Mouse (Mus musculus): ENCODE results near the gene Usp40.

DNA sequence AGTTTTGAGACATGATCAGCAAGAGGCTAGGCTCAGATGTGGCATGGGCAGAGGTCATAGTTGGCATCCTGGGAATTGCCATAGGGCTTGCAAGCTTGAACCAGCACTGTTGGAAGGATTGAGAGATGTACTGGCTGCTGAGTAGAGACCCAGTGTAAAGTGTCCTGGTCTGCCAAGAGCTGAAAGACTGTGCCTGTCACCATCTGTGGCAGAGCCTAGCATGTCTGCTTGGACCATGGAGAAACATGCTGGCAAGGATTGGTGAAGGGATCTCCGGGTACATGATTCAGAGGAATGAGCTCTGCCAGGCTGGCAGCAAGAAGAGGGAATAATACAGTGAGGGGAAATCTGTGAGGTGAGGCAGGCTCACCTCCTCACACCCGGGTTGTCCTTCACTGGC lies 90.3 kb downstream of the Usp40 start:
- TF ChIP-seq GATA1 (IDR thresholded peaks at IDR 0.05; ENCODE audit: borderline replicate concordance, low read length) (no peak), FLI1 (IDR thresholded peaks at IDR 0.05; ENCODE audit: low read length) (no peak)

All from megakaryocyte, embryonic 14.5 days (primary cell).